Mouse (Mus musculus) frontal cortex, postnatal 25 days (tissue): Measurements from ENCODE around the gene Dlst.

Experiments used
- DNase-seq, 2 experiments: peaks; one replicate each; pipeline ENCODE4 v3.0.0; 2022; ENCODE audit warnings: low spot score in 2 of 2

The Dlst gene

DNA sequence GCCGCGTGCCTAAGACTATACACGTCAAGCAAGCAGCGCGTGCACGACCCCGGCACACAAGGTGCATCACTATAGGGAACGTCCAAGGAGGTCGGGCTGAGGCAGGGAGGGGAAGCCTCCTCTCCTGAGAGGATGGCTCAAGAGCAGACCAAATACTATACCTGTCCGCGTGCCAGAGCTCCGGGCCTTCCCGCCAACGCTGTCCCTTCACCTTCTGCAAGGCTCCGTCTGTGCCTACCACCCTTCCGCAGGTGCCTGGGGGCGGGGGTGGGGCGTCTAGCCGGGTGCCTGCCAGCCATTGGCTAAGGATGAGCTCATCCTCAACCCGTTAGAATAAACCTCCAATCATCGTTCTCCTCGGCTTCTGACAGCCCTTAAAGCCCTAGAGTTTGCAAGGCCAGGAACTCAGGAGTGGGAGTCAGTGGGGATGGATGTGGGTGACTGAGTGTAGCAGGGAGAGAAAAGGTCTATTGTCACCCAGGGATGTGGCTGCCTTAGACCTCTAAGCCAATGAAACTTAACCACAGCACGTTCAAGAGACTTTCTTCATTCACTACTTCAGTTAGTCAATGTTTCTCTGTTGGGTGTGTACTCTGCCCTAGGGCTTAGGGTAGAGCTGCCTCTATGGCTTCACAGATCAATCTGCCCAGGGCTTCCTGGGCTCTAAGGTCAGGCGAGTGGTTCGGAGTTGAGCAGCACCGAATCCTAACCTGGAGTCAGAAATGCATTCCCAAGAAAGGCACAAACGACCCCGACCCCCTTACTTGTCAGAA is 40.6 kb downstream of the Dlst start, which contains the start of gene Rps6kl1:
Rps6kl1 (minus strand) TSS at position 263 of the 773 bp plus-strand sequence.
- peak; percentile 63 to 65 for DNase-seq

DNA sequence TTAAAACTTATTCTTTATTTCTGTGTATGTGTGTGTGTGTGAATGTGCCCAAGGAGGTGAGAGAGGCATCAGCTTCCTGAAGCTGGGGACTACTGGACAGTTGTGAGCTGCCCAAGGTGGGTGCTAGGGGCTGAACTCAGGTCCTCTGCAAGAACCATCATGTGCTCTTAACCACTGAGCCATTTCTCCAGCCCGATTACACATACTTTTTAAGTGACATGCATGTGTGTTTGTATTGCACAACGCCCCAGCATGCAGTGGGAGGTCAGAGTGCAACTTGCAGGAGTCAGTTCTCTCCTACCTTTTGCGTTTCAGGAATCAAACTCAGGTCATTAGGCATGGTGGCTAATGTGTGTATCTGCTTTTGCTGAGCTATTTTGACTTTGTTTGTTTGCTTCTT is 42.4 kb downstream of the Dlst start:
- DNase-seq = no peak

DNA sequence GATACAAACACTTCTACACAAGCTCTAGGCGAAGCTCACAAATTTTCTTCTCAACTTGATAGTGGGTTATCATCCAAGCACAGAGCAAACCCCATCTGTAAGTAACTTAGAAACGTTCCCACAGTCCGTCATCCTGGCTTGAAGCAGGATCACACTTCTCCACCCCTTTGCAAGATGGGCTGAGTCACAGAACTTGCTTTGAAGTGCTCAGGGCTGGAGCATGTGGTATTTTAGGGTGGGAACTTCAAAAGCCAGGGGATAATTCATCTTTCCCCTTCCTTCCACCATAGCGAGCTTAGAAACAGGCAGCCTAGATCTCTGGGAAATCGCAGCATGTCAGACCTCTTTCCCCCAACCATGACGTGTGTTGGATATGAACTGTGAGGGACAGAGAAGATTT is 45.7 kb downstream of the Dlst start:
- DNase-seq = no peak

DNA sequence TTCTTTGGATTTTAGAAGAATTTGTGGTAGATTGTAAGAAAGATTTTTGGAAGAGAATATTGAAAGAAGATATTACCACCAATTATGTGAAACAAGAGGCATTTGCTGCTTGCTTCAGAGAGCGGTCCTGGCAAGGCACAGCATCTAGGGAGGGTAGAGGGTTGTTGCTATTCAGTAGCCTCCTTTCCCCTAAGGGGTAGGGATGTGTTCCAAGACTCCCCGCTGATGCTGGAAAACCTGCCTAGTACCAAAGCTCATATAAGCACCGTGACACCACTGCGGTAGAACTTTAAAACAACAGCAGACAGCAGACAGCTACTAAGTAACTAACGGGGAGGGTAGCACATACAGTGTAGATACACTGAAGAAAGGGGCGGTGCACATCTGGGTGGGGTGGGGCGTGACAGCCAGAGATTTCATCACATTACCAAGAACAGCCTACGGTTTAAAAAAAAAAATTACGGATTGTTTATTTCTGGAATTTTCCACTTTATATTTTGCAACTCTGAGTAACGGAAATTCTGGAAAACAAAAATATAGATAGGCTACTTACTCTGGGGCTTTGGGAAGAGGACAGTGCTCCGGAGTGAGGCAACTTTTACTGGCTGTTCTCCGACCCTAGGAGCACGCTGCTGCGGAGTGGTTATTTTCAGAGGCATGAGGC is 47.3 kb downstream of the Dlst start:
- no peak for DNase-seq

DNA sequence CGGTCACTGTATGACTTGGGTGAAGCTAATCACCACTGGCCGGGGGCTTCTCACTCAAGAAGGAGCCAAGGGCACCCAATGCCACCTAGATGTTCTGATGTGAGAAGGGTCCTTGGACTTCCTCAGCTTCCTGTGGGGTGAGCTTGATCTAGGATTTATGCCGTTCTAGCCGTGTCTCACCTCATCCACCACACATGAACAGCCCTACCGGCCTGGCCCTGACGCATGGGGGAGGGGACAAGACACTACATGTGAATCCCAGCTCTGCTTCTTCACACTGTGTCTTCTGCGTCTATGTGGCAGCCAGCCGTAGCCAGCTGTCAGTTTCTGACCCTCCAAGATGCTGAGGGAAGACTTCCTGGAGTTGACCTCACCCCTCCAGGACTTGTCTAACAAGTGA is 48.2 kb downstream of the Dlst start:
- DNase-seq = no peak

DNA sequence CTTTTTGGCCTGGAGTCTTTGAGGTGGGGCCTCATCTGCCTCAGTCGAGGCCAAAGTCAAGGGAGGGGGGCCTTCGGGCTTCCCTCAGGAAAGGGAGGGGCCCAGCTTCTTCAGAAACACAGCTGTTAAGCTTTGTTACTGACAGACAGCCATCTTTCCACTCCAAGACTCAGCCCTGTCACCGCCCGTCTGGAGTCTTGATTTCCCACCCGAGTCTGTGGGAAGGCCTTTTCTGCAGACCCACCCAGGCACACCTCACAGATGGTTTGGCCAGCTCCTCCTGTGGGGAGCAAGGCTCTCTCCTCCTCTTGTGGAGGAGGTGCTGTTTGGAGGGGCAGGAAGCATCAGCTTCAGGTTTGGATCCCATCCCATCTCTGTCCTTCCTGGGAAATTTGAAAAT is 49.0 kb downstream of the Dlst start:
- no peak for DNase-seq

DNA sequence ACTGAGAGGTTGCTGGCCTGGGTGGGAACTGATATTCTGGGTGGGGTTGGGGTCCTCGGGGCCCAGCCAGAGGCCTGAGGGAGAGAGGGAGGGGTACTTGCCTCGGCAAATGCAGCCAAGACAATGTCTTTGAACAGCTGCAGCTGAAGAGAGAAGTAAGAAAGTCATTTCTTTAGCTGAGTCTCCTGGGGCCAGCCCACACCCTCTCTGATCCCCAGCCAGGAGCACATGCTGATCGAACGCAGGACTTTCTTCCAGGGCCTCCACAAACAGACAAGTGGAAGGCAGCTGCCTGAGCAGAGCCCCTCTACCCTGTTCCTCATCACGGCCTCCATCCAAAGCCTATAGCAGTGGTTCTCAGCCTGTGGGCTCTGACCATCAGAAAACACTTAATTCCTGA is 54.4 kb downstream of the Dlst start:
- DNase-seq = no peak

DNA sequence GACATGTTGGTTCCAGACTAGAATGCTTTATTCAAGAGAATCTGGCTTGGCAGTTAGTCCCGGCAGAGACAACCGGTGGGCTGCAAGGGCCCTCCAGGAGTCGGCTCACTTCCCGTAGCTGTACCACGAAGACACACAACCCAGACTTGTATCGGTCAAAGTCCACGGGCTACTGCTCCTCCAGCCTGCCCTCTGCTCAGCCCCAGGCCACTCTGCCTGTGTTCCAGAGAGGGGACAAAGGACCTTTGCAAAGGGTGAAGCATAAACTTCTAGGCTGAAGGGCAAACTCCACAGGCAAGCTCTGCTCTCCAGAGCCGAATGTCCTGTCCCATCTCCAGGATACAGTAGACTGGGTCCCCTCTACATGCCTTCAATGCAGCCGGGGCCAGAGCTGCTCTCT is 56.0 kb downstream of the Dlst start:
- DNase-seq = no peak

DNA sequence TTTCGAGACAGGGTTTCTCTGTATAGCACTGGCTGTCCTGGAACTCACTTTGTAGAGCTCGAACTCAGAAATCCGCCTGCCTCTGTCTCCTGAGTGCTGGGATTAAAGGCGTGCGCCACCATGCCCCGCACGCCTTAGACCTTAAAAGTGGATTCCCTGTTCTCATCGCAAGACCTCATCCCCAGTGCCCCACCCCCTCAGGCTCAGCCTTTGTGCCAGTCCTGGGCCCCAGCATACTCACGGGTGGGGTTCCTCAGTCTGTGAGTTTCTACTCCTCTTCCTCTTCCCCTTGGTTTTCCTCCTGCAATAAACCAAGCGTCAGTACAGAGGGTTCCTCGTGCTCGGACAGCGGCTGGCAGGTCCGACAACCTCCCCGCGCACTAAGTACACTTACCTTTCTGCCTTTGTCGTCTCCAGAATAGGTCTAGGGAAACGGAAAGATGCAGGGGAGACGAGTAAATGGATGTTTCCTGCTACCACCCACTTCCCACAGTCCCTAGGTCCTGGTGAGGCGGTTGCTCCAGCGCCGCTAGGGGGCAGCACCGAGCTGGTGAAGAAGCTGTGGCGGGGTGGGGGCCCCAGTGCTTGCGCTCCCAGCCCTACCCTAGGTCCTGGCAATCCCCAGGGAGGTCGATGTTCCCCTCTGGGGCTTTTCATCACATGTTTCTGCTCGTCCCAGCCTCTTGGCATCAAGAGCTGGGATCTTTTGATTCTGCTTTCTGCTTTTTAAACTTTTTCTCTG is 58.7 kb downstream of the Dlst start:
- DNase-seq = peak; percentile 70 to 76

DNA sequence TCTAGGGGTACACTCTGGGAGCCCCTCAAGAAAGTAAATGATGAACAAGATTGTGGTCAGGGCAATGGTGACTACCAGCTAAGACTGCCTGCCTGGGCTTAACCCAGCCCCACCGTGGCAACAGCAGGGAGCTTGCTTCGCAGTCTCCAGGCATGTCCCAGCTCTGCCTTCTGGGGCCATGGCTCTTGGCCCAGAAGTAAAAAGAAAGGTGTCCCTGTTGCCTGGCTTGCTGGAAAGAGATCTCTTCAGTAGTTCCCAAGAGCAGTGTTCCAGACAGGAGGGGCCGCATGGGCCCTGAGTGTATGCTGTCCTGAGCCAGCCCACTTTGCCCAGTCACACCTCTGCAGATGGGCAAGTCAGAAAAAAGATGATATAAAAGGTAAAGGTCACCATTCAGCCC is 59.2 kb downstream of the Dlst start:
- no peak for DNase-seq

DNA sequence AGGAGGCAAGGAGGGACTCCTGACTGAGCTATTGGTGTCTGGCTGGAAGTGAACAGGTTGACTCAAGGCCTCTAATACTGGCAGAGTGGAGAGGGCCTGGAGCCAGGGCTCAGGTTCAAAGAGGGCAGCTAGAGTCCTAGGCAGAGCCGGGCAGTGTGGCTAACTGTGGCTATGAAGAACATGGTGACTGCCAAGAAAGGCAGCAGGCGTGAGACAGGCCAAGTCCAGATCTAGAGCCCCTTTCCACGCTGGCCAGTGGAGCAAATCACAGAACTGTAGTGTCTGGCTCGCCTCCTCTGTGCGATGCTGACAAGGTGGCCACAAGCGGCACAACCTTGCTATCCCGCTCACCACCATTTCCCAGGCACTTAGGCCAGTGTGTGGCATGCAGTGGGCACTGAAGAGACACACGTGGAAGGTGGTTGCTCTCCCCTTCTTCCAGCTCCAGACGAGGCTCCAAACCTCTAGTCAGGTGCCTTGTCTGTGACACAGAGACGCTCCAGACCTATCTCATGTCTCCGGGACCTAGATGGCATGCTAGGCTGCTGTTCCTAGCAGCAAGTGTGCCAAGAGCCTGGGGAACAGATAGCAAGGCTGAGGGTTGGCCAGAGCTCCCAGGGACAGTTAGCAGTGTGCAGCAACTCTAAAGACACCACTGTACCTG is 59.8 kb downstream of the Dlst start:
- no peak for DNase-seq

DNA sequence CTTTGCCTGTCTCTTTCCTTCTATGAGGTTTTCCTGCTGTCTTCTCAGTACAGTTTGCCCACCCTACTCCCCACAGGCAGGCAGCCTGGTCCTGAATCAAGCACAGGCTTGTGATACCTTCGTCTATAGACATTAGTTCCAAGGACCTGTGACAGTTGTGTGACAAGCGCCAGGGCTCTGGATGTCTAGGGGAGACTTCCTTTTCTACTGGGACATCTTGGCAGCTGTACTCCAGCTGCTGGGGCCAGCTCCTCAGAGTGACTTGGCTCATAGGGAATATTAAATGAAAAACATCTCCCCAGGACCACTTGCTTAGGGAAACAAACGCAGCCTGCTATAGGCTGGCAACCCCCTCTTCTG is 60.3 kb downstream of the Dlst start:
- no peak for DNase-seq

DNA sequence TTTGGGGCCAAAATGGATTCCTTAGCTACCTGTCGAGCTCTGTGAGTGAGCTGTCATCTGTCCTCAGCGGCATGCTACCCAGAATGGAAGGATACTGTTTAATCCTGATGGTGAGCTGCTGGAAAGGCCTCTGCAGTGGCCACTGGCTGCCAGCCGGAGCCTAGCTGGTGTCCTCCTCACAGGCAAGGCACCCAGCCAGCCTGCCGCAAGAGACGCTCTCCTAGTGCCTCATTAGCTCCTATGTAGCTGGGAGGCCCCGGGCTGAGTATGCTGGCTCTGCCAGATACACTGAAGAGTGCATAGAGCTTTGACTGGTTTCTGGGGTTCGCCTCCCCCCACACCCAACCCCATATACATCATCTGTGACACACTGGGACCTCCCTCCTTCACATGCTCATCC is 63.4 kb downstream of the Dlst start:
- no peak for DNase-seq

DNA sequence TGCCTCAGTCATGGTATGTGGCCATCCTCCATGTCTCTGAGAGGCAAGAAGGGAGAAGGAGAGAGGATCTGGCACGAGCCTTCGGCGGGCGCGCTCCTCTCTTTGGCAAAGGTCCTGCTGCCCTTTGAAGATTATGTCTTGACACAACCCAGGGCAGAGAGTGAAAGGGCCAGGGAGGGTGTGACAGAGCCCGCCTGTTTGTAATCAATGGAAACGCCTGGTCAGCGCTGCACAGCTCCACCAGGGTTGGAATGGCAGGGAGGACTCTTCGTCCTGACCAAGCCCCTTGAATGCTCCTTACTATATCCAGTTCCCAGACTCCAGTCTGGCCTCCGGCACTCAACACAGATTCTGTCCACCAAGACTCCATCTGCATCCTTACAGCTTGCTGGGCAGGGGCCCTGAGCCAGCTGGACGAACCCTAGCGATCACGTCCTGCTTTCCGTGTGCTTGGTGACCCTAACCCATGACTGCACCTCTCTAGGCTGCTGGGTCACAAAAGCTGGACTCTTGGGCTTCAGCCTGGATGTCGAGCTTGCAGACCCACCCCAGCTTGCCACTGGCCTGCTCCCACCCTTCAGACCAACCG is 64.5 kb downstream of the Dlst start:
- no peak for DNase-seq

DNA sequence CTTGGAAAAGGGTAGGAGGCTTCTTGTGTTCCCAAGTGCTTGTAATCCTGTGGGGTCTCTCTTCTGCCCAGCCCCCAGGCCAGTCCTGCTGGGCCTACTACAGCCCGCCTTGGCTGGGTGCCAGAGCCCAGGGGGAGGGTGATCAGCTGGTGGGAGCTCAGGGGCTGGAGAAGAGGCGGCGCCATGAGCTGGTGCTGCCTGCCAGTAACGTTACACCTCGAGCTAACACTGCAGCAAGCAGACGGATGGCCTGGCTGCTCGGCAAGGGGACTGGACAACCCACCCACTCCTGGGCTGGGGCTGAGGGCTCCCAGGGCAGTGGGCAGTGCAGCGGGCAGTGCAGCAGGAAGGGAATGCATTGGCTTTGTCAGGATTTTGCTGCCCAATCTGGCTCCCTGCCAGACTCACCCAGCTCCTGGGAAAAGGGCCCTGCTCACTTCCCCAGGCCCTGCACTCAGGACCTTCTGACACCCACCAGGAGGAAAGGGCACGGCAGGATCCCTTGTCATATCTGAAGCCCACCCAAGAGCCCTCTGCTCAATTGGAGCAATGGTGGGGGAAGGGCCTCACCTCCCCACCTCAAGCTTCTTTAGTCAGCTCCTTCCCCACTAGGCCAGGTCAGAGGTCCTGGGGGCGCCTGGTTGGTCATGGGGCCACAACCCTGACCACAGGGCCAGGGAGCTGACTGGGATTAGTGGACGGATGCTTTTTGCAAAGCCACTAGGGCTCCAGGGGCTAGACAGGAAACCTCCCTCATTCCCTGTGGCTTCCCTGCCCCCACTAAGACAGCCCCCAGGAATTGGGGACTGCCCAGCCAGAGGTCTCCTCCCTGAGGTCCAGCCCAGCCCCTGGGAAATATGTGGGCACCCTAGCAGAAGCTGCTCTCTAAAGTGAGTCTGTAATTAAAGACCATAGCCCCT is 65.6 kb downstream of the Dlst start:
- DNase-seq = no peak

DNA sequence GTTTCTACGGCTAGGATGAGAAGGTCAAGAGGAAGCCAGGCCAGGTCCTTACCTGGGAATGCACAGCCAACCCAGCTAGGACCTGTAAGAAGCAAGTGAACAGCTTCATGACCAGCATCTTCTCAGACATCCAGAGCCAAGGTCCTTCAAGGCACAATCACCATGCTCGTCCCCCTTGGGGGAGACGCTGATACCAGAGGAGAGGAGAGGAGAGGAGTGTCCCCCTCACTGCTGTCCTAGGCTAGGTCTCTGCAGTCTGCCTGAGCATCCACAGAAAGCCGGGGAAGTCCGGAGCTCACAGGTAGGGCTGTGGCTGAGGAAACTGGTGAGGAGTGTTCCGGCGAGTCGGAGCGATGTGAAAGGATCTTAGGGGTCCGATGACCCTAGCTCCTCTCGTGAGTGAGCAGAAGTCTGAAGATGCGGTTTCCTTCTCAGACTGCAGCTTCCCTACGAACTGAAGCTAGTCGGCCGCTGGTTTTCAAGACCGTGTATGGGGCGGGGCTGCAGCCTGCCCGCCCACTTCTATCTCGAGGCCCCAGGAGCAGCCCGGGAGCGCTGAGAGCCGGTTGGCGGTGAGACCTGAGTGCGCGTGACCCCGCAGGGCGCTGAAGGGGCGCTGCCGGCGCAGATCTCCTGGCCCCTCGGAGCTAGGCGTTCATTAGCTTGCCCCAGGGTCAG is 66.4 kb downstream of the Dlst start:
- DNase-seq = no peak

DNA sequence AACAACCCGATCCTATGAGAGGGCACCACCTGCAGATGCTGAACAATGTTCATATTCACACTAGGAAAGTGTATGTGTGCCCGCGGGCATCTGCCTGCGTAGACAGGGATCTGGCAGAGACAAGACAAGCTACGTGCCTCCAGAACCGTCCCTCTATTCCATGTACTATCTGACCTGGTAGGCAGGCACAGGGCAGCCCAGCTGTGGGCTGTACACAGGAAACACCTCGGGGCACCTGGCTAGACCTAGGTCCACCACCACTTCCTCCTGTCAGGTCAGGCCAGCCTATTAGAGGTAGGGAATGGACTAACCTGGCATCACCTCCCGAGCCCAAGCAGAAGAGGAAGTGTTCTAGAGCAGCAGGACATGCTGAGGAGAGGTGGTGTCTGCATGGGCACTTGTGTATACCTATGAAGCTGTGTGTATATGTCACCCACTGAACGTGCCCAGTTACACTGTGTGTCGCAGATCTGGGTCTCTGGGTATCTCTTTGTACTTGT is 67.2 kb downstream of the Dlst start, which contains the start of gene Pgf:
Pgf (minus strand) TSS at position 51 of the 500 bp plus-strand sequence.
- no peak for DNase-seq

DNA sequence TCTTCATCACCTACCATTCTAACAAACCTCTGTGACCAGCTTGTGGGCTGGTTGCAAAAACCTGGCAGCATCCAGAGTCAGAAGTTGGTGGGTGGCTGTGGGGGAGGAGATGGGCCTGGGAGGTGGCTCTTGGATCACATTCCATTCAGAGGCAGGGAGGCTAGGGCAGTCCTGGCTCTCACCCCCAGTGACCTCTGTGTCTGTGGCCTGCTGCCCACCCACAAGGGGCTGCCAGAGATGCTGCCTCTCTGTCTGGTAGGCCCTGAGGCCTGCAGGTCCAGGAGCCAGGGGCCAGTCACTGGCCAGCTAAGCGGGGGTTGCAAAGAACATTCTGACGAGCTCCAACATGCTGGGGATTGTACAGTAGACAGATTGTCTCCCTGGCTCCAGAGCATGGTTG is 67.7 kb downstream of the Dlst start:
- no peak for DNase-seq

DNA sequence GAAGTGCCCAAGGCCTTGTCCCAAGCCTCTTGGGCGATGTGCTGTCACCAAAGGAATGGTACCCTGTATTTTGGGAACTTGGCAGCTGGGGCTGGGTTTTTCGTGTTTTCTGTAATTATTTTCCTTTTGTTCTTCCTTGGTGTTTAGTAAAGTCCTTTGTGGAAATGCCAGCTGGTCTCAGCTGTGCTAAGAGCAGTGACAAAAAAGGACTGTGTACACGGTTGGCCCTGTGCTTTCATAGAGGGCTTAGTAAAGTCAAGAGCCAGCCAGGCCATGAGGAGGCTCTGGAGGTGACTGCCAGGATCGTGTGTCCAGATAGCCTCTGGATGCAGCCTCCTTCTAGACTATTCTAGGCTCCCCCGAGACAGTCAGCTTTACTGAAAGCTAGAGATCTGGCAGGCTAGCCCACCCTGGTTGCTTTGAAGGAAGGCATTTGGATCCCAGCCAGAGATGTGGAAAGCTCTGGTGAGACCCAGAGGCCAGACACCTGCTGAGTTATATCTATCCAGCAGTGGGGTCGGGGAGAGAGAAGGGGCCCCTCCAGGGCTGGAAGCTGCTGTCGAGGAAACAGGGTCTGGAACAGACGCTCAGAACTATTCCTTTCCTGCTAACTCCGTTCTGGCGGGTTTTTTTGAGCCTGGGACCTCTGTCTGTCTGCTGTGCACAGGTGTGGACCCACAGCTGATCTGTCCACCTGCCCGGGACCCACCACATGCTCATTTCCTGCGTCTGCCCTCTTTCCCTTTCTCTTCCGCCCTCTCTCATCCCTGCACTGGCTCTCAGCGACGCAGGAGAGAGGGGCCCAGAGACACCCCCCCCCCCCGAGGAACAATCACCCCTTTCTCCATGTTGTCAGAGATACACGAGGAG is 71.1 kb downstream of the Dlst start:
- DNase-seq = no peak
